Mouse (Mus musculus): Measurements from ENCODE around the gene Fgb. TPM values are rescaled to one million over a fixed set of nuclear protein-coding genes. Genes with fewer than 3 reads are reported as not detected.

Fgb gene
- polyA plus RNA-seq (2016; fragmentation: Nextera tagmentation; extraction: Ambion mirVana): 0.06 TPM in 1 of 2 replicates, not detected in the other

DNA sequence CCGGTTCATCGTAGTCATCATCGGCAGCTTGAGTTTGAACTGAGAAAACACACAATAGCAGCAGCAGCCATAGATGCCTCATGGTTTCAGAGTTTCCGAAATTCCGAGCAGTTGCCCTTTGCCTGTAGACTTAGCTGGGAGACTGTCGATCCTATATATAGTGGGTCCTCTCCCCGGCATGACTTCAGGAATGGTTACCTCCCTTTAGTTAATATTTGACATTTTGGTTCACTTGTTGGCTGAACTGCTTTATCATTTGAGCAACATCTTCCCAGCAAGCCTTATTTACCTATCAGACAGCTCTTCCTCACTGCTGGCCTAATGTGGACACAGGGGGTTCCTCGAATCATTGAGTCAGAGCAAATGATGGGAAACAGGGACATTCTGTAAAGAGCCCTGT, at the start of gene Fgb:
Gene Fgb, minus strand, starts transcription at position 184 of the 400 bp plus-strand sequence.
- no peaks in the 10 kb centered on the region for H3K9me3 ChIP-seq (replicated peaks)
- H3K4me1 ChIP-seq: no peaks in the 10 kb centered on the region
- H3K27ac ChIP-seq: no peak within 1 kb of the TSS
- H3K4me3 ChIP-seq: no peak within 1 kb of the TSS
- no peaks in the 10 kb centered on the region for H3K27me3 ChIP-seq (ENCODE audit: low read depth, poor library complexity, severe bottlenecking)
- 90% methylated on average over 8 of the region's 8 CpGs for WGBS
- no peaks in the 10 kb centered on the region for H3K36me3 ChIP-seq
- no peak for DNase-seq (ENCODE audit: low spot score)

DNA sequence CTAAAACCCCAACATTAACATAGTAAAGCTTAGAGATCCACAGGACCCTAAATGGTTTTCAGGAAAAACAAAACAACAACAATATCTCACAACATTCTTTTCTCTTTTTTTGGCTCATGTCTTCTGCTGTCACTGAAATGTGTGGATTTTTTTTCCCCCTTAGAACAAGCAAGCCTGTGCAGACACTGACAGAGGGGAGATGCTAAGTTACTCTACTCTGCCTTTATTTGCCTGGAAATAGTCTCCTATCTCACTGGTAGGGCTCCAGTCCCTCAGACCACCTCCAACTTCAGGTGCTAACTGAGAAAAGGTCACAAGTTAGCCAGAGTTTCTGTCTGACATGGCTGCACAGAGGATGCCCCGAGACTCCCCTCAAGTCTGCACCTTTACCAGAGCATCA, 49.5 kb upstream of the Fgb start:
- H3K9me3 ChIP-seq (replicated peaks): no peaks in the 10 kb centered on the region
- 94% methylated on average over 1 of the region's 1 CpGs for WGBS
- no peaks in the 10 kb centered on the region for H3K36me3 ChIP-seq
- no peak for DNase-seq (ENCODE audit: low spot score)
- peaks cover 3% of the 10 kb centered on the region for H3K4me1 ChIP-seq
- H3K27ac ChIP-seq: no peak overlapping the region
- no peaks in the 10 kb centered on the region for H3K27me3 ChIP-seq (ENCODE audit: low read depth, poor library complexity, severe bottlenecking)
- H3K4me3 ChIP-seq: no peak overlapping the region

DNA sequence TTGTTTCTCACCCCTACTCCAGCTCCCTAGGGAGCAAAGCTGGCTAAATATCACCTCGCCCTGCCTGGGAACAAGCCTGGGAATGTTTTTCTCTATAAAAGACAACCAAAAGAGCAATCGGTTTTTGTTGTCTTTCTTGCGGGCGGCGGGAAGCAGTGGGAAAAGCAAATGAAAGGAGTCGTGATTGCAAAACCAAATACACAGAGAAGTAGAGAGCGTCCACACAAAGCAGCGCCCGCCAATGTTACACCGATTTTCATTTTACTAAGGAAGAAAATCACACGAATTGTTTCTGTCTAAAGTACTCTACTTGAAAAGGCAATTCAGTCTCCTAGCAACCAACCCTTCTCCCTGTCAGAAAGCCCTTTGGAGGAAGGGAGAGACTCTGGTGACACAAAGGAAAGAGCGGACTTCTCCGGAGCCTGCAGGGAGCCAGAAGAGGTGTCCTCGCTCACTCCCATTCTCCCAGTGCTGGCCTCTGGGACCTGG, 48.9 kb upstream of the Fgb start:
- H3K27ac ChIP-seq: no peak overlapping the region
- WGBS: 26% methylated on average over 14 of the region's 14 CpGs
- DNase-seq (ENCODE audit: low spot score): peak; percentile 29

DNA sequence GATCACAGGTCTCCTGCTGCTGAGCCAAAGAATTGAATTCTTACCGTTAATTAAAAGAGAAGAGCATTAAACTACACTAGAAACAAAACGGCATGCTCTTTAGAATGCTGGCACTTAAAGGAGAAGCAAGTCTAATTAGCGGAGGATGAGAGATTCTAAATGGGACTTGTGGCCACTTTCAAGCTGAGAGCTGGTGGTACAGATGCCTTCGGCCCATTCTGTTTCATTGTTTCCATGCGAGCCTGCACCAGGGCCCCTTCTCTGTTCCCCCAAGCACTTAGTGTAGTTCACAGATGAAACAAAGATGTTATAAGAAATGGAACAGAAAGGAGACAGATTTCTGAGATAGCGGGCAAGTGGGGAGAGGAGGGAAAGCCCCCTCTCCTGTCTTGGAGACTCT, 47.9 kb upstream of the Fgb start:
- no peaks in the 10 kb centered on the region for H3K27me3 ChIP-seq (ENCODE audit: low read depth, poor library complexity, severe bottlenecking)
- WGBS: 84% methylated on average over 6 of the region's 6 CpGs
- H3K9me3 ChIP-seq (replicated peaks): no peaks in the 10 kb centered on the region
- no peaks in the 10 kb centered on the region for H3K36me3 ChIP-seq
- H3K27ac ChIP-seq: no peak overlapping the region
- peaks cover 3% of the 10 kb centered on the region for H3K4me1 ChIP-seq
- H3K4me3 ChIP-seq: no peak overlapping the region
- DNase-seq (ENCODE audit: low spot score): peak; percentile 20

More for the DNA sequence above, 48.9 kb upstream of the Fgb start:
- no peaks in the 10 kb centered on the region for H3K27me3 ChIP-seq (ENCODE audit: low read depth, poor library complexity, severe bottlenecking)
- H3K36me3 ChIP-seq: no peaks in the 10 kb centered on the region
- 0 out of 2 replicates have a peak overlapping the region, but pooled peaks have one; percentile 13 for H3K4me3 ChIP-seq
- H3K9me3 ChIP-seq (replicated peaks): no peaks in the 10 kb centered on the region
- peaks cover 3% of the 10 kb centered on the region for H3K4me1 ChIP-seq

DNA sequence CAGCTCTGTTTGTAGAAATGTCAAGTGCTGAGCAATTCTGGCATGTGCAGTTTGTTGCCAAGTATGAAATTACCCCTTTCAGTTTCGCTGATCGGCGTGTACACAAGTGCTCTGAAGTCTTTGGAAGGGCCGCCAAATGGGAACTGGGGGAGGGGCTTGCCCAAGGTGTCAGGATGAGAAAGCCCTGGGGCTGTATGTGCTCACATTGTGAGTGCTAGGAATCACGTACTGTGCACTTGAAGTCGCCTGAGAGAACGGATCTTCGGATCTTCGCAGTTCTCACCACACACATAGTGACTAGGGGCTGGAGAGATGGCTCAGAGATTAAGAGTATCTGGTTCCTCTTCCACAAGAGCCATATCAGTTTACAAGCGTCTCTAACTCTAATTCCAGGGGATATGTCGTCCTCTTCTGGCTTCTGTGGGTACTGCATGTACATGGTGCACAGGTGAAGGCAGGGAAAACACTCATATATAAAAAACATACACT, 30.9 kb upstream of the Fgb start:
- DNase-seq (ENCODE audit: low spot score): peak; percentile 74
- Histone ChIP-seq H3K4me1 (peaks cover 3% of the 10 kb centered on the region), H3K9me3 (replicated peaks) (no peaks in the 10 kb centered on the region), H3K27ac (no peak overlapping the region), H3K4me3 (peak overlapping the region; percentile 36), H3K36me3 (no peaks in the 10 kb centered on the region), H3K27me3 (ENCODE audit: low read depth, poor library complexity, severe bottlenecking) (no peaks in the 10 kb centered on the region)
- 5% methylated on average over 11 of the region's 11 CpGs for WGBS

DNA sequence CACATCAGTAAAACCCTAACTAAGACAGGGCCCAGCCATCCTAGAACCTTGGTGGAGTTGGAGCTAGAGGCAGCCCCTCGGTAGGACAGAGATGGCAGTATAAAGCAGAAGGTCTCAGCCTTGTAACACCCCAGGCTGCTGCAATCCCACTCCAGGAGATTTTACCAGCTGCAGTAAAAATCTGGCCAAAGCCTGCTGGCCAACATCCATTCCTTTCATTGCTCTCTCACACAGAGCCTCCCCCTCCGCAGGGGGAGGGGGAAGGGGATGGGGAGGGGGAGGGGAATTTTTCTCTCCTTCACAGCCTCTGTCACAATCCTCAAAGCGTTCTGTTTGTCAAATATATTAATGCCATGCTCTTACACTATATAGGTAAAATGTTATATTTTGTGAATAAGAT, 26.9 kb upstream of the Fgb start:
- Histone ChIP-seq H3K27me3 (ENCODE audit: low read depth, poor library complexity, severe bottlenecking) (no peaks in the 10 kb centered on the region), H3K9me3 (replicated peaks) (no peaks in the 10 kb centered on the region), H3K4me3 (no peak overlapping the region), H3K36me3 (peaks cover 21% of the 10 kb centered on the region), H3K4me1 (peaks cover 3% of the 10 kb centered on the region), H3K27ac (no peak overlapping the region)
- 29% methylated on average over 3 of the region's 3 CpGs for WGBS
- DNase-seq (ENCODE audit: low spot score): no peak

DNA sequence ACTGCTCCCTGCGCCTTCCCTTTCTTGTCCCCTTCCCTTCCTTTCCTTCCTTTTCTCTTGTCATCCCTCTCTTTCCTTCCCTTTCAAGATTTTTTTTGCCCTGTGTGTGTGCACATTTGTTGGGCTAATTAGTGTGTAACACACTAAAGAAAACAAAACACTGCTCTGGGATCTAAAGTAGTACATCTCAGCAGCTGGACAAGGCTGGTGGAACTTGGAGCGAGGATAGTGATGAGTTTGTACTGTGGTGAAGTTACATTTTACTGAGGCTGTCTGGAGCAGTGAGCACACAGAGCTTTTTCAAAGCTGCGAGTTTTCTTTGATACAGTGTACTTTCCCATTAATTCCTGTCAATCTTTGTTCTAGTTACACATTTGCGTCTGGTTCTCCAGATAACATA, 20.6 kb upstream of the Fgb start:
- H3K36me3 ChIP-seq: peaks cover 84% of the 10 kb centered on the region
- no peak for DNase-seq (ENCODE audit: low spot score)
- H3K4me3 ChIP-seq: no peak overlapping the region
- no peaks in the 10 kb centered on the region for H3K9me3 ChIP-seq (replicated peaks)
- H3K27me3 ChIP-seq (ENCODE audit: low read depth, poor library complexity, severe bottlenecking): no peaks in the 10 kb centered on the region
- no peak overlapping the region for H3K27ac ChIP-seq
- WGBS: 92% methylated on average over 4 of the region's 4 CpGs
- no peaks in the 10 kb centered on the region for H3K4me1 ChIP-seq

DNA sequence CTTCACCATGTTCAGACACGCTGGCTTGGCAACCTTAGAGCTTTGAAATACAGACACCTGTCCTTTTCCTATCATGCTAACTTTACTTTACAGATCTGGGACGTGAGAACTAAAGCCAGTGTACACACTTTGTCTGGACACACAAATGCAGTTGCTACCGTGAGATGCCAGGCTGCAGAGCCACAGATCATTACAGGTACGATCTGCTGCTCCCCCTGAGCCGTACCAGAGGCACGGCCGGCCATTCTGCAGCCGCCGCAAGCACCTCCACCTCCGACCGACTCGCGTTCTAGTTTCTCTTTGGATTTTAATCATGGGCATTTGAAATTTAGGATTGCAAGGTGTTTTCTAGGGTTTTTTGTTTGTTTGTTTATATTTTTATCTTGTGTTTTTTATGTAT, 19.2 kb upstream of the Fgb start:
- Histone ChIP-seq H3K9me3 (replicated peaks) (no peaks in the 10 kb centered on the region), H3K27ac (no peak overlapping the region), H3K4me1 (no peaks in the 10 kb centered on the region), H3K27me3 (ENCODE audit: low read depth, poor library complexity, severe bottlenecking) (no peaks in the 10 kb centered on the region), H3K4me3 (no peak overlapping the region), H3K36me3 (peaks cover 97% of the 10 kb centered on the region)
- no peak for DNase-seq (ENCODE audit: low spot score)
- WGBS: 96% methylated on average over 13 of the region's 13 CpGs

DNA sequence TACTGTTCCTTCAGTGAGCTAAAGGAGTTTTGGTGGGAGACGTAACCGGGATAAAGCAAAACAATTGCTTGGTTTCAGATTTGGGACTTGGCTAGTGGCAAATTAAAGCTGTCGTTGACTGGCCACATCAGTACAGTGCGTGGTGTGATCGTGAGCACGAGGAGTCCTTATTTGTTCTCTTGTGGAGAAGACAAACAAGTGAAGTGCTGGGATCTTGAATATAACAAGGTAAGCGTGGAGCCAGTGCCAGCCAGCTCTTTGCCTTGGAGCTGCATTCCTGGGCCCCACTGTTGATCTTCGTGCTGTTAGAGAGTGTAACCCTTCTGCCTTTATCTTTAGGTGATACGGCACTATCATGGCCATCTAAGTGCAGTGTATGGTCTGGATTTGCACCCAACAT, 18.3 kb upstream of the Fgb start:
- no peak overlapping the region for H3K27ac ChIP-seq
- no peak overlapping the region for H3K4me3 ChIP-seq
- H3K27me3 ChIP-seq (ENCODE audit: low read depth, poor library complexity, severe bottlenecking): no peaks in the 10 kb centered on the region
- no peak for DNase-seq (ENCODE audit: low spot score)
- no peaks in the 10 kb centered on the region for H3K9me3 ChIP-seq (replicated peaks)
- H3K36me3 ChIP-seq: peaks cover 99% of the 10 kb centered on the region
- H3K4me1 ChIP-seq: no peaks in the 10 kb centered on the region
- 88% methylated on average over 9 of the region's 9 CpGs for WGBS

DNA sequence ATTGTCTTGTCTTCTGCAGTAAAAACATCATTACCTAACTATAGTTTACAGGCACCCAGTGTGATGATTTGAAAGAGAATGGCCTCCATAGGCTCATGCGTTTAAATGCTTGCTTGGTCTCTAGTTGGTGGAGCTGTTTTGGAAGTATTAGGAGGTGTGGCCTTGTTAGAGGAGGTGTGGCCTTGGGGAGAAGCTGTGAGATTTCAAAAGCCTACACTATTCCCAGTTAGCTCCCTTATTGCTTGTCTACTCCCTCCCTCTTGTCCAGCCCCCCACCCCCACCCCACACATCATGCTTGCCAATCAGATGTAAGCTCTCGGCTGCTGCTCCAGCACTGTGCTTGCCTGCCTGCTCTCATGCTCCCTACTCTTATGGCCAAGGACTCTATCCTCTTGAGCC, 7.4 kb upstream of the Fgb start:
- no peak for DNase-seq (ENCODE audit: low spot score)
- no peak overlapping the region for H3K4me3 ChIP-seq
- H3K27ac ChIP-seq: no peak overlapping the region
- 93% methylated on average over 2 of the region's 2 CpGs for WGBS
- H3K9me3 ChIP-seq (replicated peaks): no peaks in the 10 kb centered on the region
- peaks cover 7% of the 10 kb centered on the region for H3K4me1 ChIP-seq
- no peaks in the 10 kb centered on the region for H3K27me3 ChIP-seq (ENCODE audit: low read depth, poor library complexity, severe bottlenecking)
- peaks cover 54% of the 10 kb centered on the region for H3K36me3 ChIP-seq

DNA sequence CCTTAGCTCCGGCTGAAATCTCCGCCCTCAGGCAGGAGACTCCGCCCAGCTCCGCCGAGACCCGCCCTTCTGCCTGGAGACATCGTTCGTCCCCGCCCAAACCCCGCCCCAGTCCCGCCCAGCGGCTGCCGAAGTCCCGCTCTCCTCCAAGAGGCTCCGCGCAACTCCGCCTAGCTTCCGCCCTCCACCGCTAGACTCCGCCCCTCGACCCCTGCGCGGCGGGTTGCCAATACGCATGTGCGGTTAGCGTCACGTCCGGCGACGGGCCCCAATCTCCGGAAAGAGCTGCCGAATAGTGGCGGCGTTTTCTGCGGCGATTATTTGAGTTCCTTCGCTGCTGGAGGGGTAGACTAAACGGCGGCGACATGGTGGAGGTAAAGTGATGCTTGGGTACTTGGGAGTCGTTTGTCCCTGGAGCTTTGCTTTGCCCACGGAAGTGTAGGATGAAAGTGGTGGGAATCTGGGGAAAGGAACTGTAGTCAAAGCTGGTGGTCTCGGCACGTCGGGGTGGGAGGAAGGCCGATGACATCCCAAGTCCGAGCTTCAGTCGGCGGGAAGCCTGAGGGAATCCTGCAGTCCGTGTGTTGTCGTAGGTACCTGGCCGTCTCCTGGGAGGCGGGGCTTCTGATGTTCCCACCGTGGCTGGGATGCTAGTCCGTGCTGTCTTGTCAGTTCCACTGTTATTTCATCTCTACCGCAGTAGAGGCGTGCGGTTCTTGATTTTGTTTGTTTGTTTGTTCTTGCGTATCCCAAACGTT, 5.8 kb upstream of the Fgb start, which contains the start of gene Plrg1:
Gene Plrg1, plus strand, starts transcription at position 242 of the 758 bp plus-strand sequence.
- H3K27me3 ChIP-seq (ENCODE audit: low read depth, poor library complexity, severe bottlenecking): no peaks in the 10 kb centered on the region
- H3K4me1 ChIP-seq: peaks cover 7% of the 10 kb centered on the region
- WGBS: under 1% methylated on average over 61 of the region's 61 CpGs
- peak within 1 kb of the TSS; percentile 84 for H3K27ac ChIP-seq
- H3K36me3 ChIP-seq: peaks cover 38% of the 10 kb centered on the region
- peak; percentile 98 for DNase-seq (ENCODE audit: low spot score)
- peak within 1 kb of the TSS; percentile 83 for H3K4me3 ChIP-seq
- H3K9me3 ChIP-seq (replicated peaks): no peaks in the 10 kb centered on the region

DNA sequence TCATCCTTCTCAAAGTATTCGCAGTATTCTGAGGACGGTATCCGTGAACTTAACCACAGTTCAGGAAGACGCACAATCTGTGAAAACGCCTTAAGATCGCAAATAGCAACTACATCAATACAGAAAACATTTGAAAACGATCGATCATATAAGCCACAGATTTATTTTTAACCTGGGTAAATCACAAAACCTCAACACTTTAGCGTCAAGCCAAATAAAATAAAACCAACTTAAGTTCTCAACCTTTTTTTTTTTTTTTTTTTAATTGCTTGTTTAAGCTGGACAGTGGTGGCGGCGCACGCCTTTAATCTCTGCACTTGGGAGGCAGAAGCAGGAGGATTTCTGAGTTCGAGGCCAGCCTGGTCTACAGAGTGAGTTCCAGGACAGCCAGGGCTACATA, 5.1 kb upstream of the Fgb start:
- Histone ChIP-seq H3K36me3 (peaks cover 31% of the 10 kb centered on the region), H3K27ac (peak overlapping the region; percentile 84), H3K9me3 (replicated peaks) (no peaks in the 10 kb centered on the region), H3K4me3 (peak overlapping the region; percentile 83), H3K27me3 (ENCODE audit: low read depth, poor library complexity, severe bottlenecking) (no peaks in the 10 kb centered on the region), H3K4me1 (peaks cover 7% of the 10 kb centered on the region)
- WGBS: 35% methylated on average over 13 of the region's 13 CpGs
- DNase-seq (ENCODE audit: low spot score): no peak

DNA sequence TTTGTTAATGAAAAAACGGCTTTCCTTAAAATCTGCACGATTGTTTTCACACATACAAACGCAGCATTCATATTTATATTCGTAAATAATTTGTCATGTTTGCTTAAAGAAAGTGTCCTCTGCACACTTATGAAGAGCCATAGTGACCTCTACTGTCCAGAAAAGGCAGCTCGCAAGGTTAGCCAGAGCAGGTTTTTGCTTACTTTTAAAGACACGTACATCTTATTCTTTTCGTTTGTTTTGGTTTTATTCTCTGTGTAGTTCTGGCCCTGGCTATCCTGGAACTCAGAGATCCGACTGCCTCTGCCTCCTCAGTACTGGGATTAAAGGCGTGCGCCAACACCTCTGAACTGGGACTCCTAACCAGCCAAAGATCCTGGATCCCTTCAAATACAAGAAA, 4.1 kb upstream of the Fgb start:
- WGBS: 40% methylated on average over 10 of the region's 10 CpGs
- Histone ChIP-seq H3K9me3 (replicated peaks) (no peaks in the 10 kb centered on the region), H3K4me1 (peaks cover 7% of the 10 kb centered on the region), H3K27me3 (ENCODE audit: low read depth, poor library complexity, severe bottlenecking) (no peaks in the 10 kb centered on the region), H3K27ac (no peak overlapping the region), H3K36me3 (peaks cover 21% of the 10 kb centered on the region), H3K4me3 (no peak overlapping the region)
- peak; percentile 32 for DNase-seq (ENCODE audit: low spot score)

All from limb, embryonic 10.5 days (tissue).